Mouse (Mus musculus) retina, adult 2 months (tissue): ENCODE results near the gene Lect2.

Experiments used
- DNase-seq: peaks from one replicate; pipeline ENCODE4 v3.0.0-alpha.2; 2012; ENCODE audit warnings: low read depth, low spot score

The Lect2 gene

DNA sequence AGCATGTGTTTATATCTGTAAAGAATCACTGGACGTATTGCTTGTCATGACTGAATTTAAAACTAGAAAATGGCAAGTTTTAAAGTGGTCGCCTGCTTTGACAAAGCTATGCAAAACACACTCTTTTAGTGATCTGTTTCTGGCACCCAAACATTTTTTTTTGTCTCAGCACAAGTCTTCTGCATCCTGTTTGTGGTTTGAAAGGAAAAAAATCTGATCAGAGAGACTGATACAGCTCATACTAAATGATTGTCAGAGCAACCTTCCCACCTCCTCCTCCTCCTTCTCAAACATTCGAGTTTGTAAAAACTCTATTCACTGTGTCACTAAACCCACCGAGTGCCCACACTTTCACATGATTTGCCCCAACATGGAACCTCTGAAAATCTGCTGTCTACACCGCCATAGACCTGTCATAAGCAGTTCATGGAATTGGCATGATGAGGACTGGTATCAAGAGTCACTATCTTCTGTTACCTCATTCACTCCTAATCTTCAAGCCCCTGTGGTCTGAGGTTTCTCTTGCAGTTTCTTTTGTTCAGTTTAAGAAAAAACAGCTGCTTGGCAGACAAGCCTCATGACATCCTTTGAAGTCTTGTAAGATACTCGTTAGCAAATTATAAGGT lies 41.3 kb downstream of the Lect2 start:
- DNase-seq: no peak

DNA sequence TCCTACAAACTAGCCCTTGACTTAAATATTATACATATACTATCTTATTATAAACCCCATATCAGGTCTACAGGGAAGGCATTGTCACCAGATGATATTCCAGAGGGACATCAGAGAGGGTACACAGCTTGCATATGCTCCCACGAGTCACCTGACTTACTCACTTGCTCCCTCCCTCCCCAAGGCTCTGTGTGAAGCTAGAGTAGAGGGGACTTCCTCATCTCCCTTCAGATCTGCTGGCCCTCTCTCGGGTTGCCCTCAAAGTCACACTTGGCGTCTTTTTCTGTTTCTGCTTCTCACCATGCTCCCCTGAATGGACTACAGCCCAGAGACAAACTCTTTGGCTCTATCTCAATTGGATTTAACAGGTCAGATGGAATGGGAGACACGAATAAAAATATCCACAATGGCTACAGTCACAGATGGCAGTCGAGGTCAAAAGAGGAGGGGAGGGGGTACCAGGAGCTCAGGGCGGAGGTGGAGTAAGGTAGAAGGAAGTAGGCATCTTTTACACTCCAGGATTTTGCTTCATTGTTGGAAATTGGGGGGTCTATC lies 46.4 kb downstream of the Lect2 start:
- no peak for DNase-seq

DNA sequence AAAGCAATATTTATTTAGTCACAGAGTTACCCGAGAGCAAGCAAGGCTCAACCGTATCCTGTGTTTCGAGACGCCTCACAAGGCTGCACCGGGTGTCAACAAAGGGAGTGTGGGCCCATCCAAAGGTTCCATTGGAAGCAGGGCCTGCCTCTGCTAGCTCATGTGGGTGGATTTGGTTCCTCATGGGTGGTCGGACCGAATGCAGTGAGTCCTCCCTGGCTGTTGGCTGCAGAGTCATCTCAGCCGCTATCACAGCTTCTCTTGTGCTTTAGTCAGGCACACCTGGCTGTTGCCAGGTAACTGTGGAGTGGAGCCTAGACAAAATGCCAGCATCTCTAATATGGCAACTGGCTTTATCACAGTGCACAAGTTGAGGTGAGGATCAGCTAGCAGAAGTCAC lies 47.7 kb downstream of the Lect2 start:
- DNase-seq: no peak

DNA sequence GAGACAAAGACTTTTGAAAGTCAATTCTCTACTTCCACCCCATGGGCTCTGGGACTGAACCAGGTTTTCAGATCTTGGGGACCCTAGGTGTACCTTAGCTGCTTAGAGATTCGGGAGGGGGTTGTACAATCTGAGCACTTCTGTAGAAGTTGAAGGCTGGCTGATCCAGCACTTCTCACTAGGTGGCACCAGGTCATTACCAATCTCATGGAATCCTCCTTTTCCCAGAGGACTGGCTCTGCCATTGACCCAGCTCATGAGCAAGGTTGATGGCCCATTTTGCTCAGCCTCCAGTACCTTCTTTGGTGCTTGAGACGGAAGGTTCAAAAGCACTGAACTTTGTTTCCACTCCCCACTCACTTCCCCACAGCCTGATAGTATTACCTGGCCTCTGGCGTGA lies 48.2 kb downstream of the Lect2 start:
- no peak for DNase-seq

DNA sequence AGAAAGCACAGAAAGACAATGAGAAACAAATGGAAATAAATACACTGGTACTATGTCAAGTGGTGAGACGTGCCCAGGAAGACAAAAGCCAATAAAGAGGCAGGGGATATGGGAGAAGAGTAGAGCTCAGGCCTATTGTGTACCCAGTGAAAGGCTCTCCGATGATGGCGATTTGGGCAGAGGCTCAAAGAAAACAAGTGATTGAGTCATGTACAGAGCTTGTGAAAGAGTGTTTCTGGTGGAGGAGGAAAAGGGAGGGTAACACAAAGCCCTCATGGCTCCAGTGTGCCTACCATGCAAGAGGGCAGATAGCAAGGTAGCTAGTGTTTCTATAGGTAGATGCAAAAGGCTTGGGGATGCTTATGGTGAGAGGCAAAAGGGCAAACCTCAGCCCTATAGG lies 53.9 kb downstream of the Lect2 start:
- DNase-seq: no peak
